Mouse (Mus musculus) effector memory CD4-positive, alpha-beta T cell, adult 5 months (primary cell): Measurements from ENCODE around the gene Rars2. TPM values are rescaled to one million over a fixed set of nuclear protein-coding genes. Genes with fewer than 3 reads are reported as not detected.

Source experiments
- polyA plus RNA-seq: library from polyadenylated mRNA; unstranded; fragments of 100-300 nt; shearing (Covaris generic); gene quantifications from one replicate; pipeline ENCODE4 v1.2.1, GENCODE M21; 2017

Gene Rars2
- 15.7 TPM for polyA plus RNA-seq

DNA sequence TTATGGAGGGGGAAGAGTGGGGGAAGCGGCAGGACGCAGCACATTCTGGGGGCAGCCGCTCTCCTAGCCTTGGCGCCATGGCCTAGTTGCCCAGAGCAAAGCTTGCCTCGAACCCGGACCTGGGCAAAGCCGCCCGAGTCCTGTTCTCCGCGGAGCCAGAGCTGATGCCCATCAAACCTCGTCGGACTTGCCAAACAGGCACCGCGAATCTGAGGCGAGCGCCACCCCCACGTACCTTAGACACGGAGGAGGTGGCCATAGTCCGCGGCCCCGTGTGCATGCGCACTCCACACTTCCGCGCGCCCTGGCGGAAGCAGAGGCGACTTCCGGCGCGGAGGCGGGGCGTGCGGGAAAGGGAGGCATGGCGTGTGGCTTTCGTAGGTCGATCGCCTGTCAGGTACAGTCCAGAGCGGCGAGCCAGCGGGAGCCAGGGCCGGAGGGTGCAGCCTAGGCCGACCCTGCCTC lies at the start of gene Rars2, which contains the start of gene Orc3:
Gene Rars2, plus strand, starts transcription at position 328 of the 465 bp plus-strand sequence.
Gene Orc3, minus strand, starts transcription at position 315 of the 465 bp plus-strand sequence.

GRCm38 (mm10) chr4:34686874-34687567 lies 72.3 kb downstream of the Rars2 start, which contains the start of gene Slc35a1:
TSS of gene Slc35a1 (minus strand) at chr4:34687438.

Other genes with a start within 250 kb of the Rars2 start
- gene Akirin2, start 64.0 kb upstream of the Rars2 start, polyA plus RNA-seq = 79.9 TPM
- 88.4 TPM for gene Orc3, start within 50 bp of the Rars2 start, polyA plus RNA-seq
- gene Slc35a1, start 72.5 kb downstream of the Rars2 start, polyA plus RNA-seq = 9.6 TPM
- gene Cfap206, start 115.2 kb downstream of the Rars2 start, polyA plus RNA-seq = not detected
- gene Gm136, start 141.3 kb downstream of the Rars2 start, polyA plus RNA-seq = not detected
- gene Smim8, start 163.5 kb downstream of the Rars2 start, polyA plus RNA-seq = 25.8 TPM